Mouse (Mus musculus) testis, adult 2 months (tissue): ENCODE results near the gene Syngr2.

ENCODE experiments used
- CTCF ChIP-seq: fragments of 200-500 bp; IDR thresholded peaks from 2 replicates; pipeline ENCODE4 v1.5.1; 2012; ENCODE audit warnings: low read depth, mild to moderate bottlenecking, inconsistent platforms, low read length, moderate library complexity; ENCODE audit not compliant: control insufficient read depth, insufficient read depth, insufficient replicate concordance
- POLR2A ChIP-seq: fragments of 200-500 bp; IDR thresholded peaks from 2 replicates; pipeline ENCODE4 v1.6.1; 2012; ENCODE audit warnings: low read depth, mild to moderate bottlenecking, inconsistent platforms, low read length, moderate library complexity; ENCODE audit not compliant: control insufficient read depth

- TF ChIP-seq CTCF (no peak), POLR2A (no peak)
These were observed 13.3 kb downstream of the Syngr2 start for GRCm38 (mm10) chr11:117822728-117823241.
